Mouse (Mus musculus): ENCODE results near the gene Cryba4. TPM values are rescaled to one million over a fixed set of nuclear protein-coding genes. Genes with fewer than 3 reads are reported as not detected.

The Cryba4 gene
- polyA plus RNA-seq, 1 experiment = not detected

- H3K4me3 ChIP-seq (ENCODE audit: insufficient read depth, low read depth, low read length) = peak overlapping the region; percentile 24; the same call in 1 of the 2 replicates
- H3K27me3 ChIP-seq (replicated peaks; ENCODE audit: control insufficient read depth, insufficient read depth, low read length) = no peaks in the 10 kb centered on the region
- peaks cover 27% of the 10 kb centered on the region for H3K4me1 ChIP-seq (ENCODE audit: control insufficient read depth, insufficient read depth, low read length)
- 64% methylated on average over 8 of the region's 8 CpGs for WGBS
- no peak overlapping the region for H3K27ac ChIP-seq (ENCODE audit: insufficient read depth, low read depth, low read length)
- TF ChIP-seq POLR2A (IDR thresholded peaks at IDR 0.05; ENCODE audit: low read depth, low read length) = no peak
- TF ChIP-seq CTCF (conservative IDR thresholded peaks at IDR 0.05; ENCODE audit: insufficient read depth, insufficient read length, low read depth, low read length) = no peak
- DNase-seq = no peak
- H3K36me3 ChIP-seq (ENCODE audit: control insufficient read depth, insufficient read depth, low read length) = no peaks in the 10 kb centered on the region
Measured at GRCm38 (mm10) chr5:112290536-112290880, 38.2 kb upstream of the Cryba4 start.

- TF ChIP-seq POLR2A (IDR thresholded peaks at IDR 0.05; ENCODE audit: low read depth, low read length) (no peak), CTCF (conservative IDR thresholded peaks at IDR 0.05; ENCODE audit: insufficient read depth, insufficient read length, low read depth, low read length) (no peak)
- DNase-seq = no peak
- Histone ChIP-seq H3K27me3 (replicated peaks; ENCODE audit: control insufficient read depth, insufficient read depth, low read length) (no peaks in the 10 kb centered on the region), H3K27ac (ENCODE audit: insufficient read depth, low read depth, low read length) (no peak overlapping the region), H3K4me3 (ENCODE audit: insufficient read depth, low read depth, low read length) (peak overlapping the region; percentile 24; the same call in 1 of the 2 replicates), H3K36me3 (ENCODE audit: control insufficient read depth, insufficient read depth, low read length) (no peaks in the 10 kb centered on the region), H3K4me1 (ENCODE audit: control insufficient read depth, insufficient read depth, low read length) (peaks cover 27% of the 10 kb centered on the region)
- 59% methylated on average over 16 of the region's 16 CpGs for WGBS
Measured at GRCm38 (mm10) chr5:112289819-112290535, 37.7 kb upstream of the Cryba4 start.

DNA sequence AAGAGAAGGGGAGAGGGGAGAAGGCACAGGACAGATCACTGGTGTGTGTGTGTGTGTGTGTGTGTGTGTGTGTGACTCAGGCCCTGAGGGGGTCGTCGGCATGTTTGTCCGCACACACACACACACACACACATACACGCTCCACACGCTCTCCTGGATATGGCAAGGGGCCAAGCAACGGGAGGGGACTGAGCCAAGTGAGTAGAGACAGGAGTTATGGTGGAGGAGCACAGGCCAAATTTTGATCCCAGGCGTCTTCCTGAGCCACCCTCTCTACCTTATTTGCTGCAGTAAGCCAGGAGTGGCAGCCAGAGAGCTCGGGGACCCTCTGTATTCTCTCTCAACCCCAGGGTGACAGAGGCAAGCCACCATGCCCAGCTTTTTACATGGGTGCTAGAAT lies 36.9 kb upstream of the Cryba4 start:
- 27% methylated on average over 8 of the region's 8 CpGs for WGBS
- peak overlapping the region; percentile 18; the same call in 1 of the 2 replicates for H3K4me3 ChIP-seq (ENCODE audit: insufficient read depth, low read depth, low read length)
- H3K4me1 ChIP-seq (ENCODE audit: control insufficient read depth, insufficient read depth, low read length) = peaks cover 24% of the 10 kb centered on the region
- no peak overlapping the region for H3K27ac ChIP-seq (ENCODE audit: insufficient read depth, low read depth, low read length)
- peak; percentile 72 for DNase-seq
- no peaks in the 10 kb centered on the region for H3K36me3 ChIP-seq (ENCODE audit: control insufficient read depth, insufficient read depth, low read length)
- H3K27me3 ChIP-seq (replicated peaks; ENCODE audit: control insufficient read depth, insufficient read depth, low read length) = no peaks in the 10 kb centered on the region
- TF ChIP-seq POLR2A (IDR thresholded peaks at IDR 0.05; ENCODE audit: low read depth, low read length) = no peak
- no peak for TF ChIP-seq CTCF (conservative IDR thresholded peaks at IDR 0.05; ENCODE audit: insufficient read depth, insufficient read length, low read depth, low read length)

- H3K36me3 ChIP-seq (ENCODE audit: control insufficient read depth, insufficient read depth, low read length) = no peaks in the 10 kb centered on the region
- H3K27me3 ChIP-seq (replicated peaks; ENCODE audit: control insufficient read depth, insufficient read depth, low read length) = no peaks in the 10 kb centered on the region
- H3K4me1 ChIP-seq (ENCODE audit: control insufficient read depth, insufficient read depth, low read length) = peaks cover 19% of the 10 kb centered on the region
- TF ChIP-seq POLR2A (IDR thresholded peaks at IDR 0.05; ENCODE audit: low read depth, low read length) = no peak
- no peak for TF ChIP-seq CTCF (conservative IDR thresholded peaks at IDR 0.05; ENCODE audit: insufficient read depth, insufficient read length, low read depth, low read length)
- peak overlapping the region; percentile 22; the same call in 1 of the 2 replicates for H3K4me3 ChIP-seq (ENCODE audit: insufficient read depth, low read depth, low read length)
- 73% methylated on average over 9 of the region's 9 CpGs for WGBS
- H3K27ac ChIP-seq (ENCODE audit: insufficient read depth, low read depth, low read length) = peak overlapping the region; percentile 22; the same call in 1 of the 2 replicates
- DNase-seq = peak; percentile 67
Measured at GRCm38 (mm10) chr5:112288193-112289141, 36.1 kb upstream of the Cryba4 start.

- no peak for DNase-seq
- Histone ChIP-seq H3K4me1 (ENCODE audit: control insufficient read depth, insufficient read depth, low read length) (peaks cover 24% of the 10 kb centered on the region), H3K36me3 (ENCODE audit: control insufficient read depth, insufficient read depth, low read length) (no peaks in the 10 kb centered on the region), H3K27me3 (replicated peaks; ENCODE audit: control insufficient read depth, insufficient read depth, low read length) (no peaks in the 10 kb centered on the region), H3K27ac (ENCODE audit: insufficient read depth, low read depth, low read length) (0 out of 2 replicates have a peak overlapping the region, but pooled peaks have one; percentile 9), H3K4me3 (ENCODE audit: insufficient read depth, low read depth, low read length) (no peak overlapping the region)
- TF ChIP-seq POLR2A (IDR thresholded peaks at IDR 0.05; ENCODE audit: low read depth, low read length) (no peak), CTCF (conservative IDR thresholded peaks at IDR 0.05; ENCODE audit: insufficient read depth, insufficient read length, low read depth, low read length) (no peak)
- 81% methylated on average over 2 of the region's 2 CpGs for WGBS
Measured at GRCm38 (mm10) chr5:112287652-112288051, 35.3 kb upstream of the Cryba4 start.

DNA sequence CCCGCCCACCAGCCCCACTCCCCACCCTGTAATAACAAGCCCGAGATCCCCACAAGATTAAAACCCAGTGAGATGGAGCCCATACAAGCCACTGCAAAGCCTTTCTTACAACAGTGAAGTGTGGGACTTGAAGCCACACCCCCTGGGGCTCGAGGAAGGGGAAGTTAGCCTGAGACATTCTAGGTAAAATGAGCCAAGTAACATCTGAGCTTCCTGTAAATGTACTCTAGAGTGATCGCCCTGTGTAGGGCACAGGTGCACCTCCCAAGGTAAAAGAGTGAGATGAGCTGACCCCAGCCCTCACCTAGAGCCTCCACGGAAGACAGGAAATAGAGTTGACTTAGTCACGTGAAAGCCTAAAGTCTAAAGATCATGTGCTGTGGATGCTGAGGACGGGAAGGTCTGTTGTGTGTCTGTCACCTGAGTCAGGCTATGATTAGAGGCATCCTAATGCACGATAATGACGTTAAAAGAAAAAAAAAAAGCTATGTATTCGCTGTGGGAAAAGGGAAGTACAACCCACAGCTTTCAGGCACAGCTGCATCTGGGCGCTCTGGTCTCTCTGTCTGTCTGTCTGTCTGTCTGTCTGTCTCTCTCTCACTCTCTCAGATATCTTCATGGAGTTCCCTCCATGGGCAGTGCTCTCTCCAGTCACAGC lies 34.8 kb upstream of the Cryba4 start:
- TF ChIP-seq CTCF (conservative IDR thresholded peaks at IDR 0.05; ENCODE audit: insufficient read depth, insufficient read length, low read depth, low read length) (no peak), POLR2A (IDR thresholded peaks at IDR 0.05; ENCODE audit: low read depth, low read length) (no peak)
- no peak for DNase-seq
- no peaks in the 10 kb centered on the region for H3K27me3 ChIP-seq (replicated peaks; ENCODE audit: control insufficient read depth, insufficient read depth, low read length)
- 45% methylated on average over 11 of the region's 11 CpGs for WGBS
- H3K36me3 ChIP-seq (ENCODE audit: control insufficient read depth, insufficient read depth, low read length) = no peaks in the 10 kb centered on the region
- H3K27ac ChIP-seq (ENCODE audit: insufficient read depth, low read depth, low read length) = no peak overlapping the region
- H3K4me3 ChIP-seq (ENCODE audit: insufficient read depth, low read depth, low read length) = no peak overlapping the region
- peaks cover 18% of the 10 kb centered on the region for H3K4me1 ChIP-seq (ENCODE audit: control insufficient read depth, insufficient read depth, low read length)
